Mouse (Mus musculus): ENCODE measurements around the gene Alpi.

GRCm38 (mm10) chr1:87103936-87104335, 2.5 kb upstream of the Alpi start:
- no peak for TF ChIP-seq GATA1 (IDR thresholded peaks at IDR 0.05; ENCODE audit: low read length)
- no peak for TF ChIP-seq TAL1 (IDR thresholded peaks at IDR 0.05; ENCODE audit: low read length)
